Mouse (Mus musculus) embryonic facial prominence, embryonic 12.5 days (tissue): ENCODE results near the gene Ly9. TPM values are rescaled to one million over a fixed set of nuclear protein-coding genes. Genes with fewer than 3 reads are reported as not detected.

Experiments
- ATAC-seq: fragments of 200-750 bp; cut with Nextera tagmentation; 2 replicates; pipeline ENCODE4 v1.8.0; 2017; ENCODE audit not compliant: insufficient number of reproducible peaks, insufficient read depth, low FRiP score, low TSS enrichment
- H3K27ac ChIP-seq: fragments of 300-500 bp; sonication (generic); 2 replicates; pipeline ENCODE4 v1.5.1; 2016; ENCODE audit warnings: mild to moderate bottlenecking
- H3K27me3 ChIP-seq: fragments of 300-500 bp; sonication (generic); 2 replicates; pipeline ENCODE4 v1.6.1; 2016; ENCODE audit warnings: mild to moderate bottlenecking, moderate library complexity
- H3K36me3 ChIP-seq: fragments of 300-500 bp; sonication (generic); 2 replicates; pipeline ENCODE4 v1.6.1; 2016; ENCODE audit warnings: mild to moderate bottlenecking
- H3K4me1 ChIP-seq: fragments of 300-500 bp; sonication (generic); 2 replicates; pipeline ENCODE4 v1.6.1; 2016
- H3K4me2 ChIP-seq: fragments of 300-500 bp; sonication (generic); replicated peaks from 2 replicates; pipeline ENCODE4 v1.6.1; 2016; ENCODE audit warnings: mild to moderate bottlenecking, moderate library complexity
- H3K4me3 ChIP-seq: fragments of 300-500 bp; sonication (generic); 2 replicates; pipeline ENCODE4 v1.5.1; 2016; ENCODE audit warnings: mild to moderate bottlenecking
- H3K9ac ChIP-seq: fragments of 300-500 bp; sonication (generic); 2 replicates; pipeline ENCODE4 v1.6.1; 2016; ENCODE audit warnings: mild to moderate bottlenecking, moderate library complexity
- H3K9me3 ChIP-seq: fragments of 300-500 bp; sonication (generic); 2 replicates; pipeline ENCODE4 v1.6.1; 2016; ENCODE audit warnings: mild to moderate bottlenecking, moderate library complexity
- WGBS: fragments of 180-500 bp; shearing (Covaris S2); methylation state at CpG from one replicate; pipeline ENCODE4 v1.1.7; 2016; 5-methylcytosine and 5-hydroxymethylcytosine counted together
- polyA plus RNA-seq: library from polyadenylated mRNA; unstranded; fragments of >200 nt; fragmentation: Nextera tagmentation; extraction: Ambion mirVana; gene quantifications from 2 replicates; pipeline ENCODE4 v1.2.1, GENCODE M21; 2016

Gene Ly9
- polyA plus RNA-seq, 1 experiment from 2014 or later = 0.08 TPM

- Histone ChIP-seq H3K9me3 (no peaks in the 10 kb centered on the region), H3K27ac (no peak overlapping the region), H3K27me3 (no peaks in the 10 kb centered on the region), H3K4me2 (no peak overlapping the region), H3K4me1 (no peaks in the 10 kb centered on the region), H3K36me3 (no peaks in the 10 kb centered on the region), H3K9ac (no peak overlapping the region), H3K4me3 (no peak overlapping the region)
- ATAC-seq = no peak
- WGBS = 57% methylated on average over 2 of the region's 2 CpGs
These were observed 38.8 kb downstream of the Ly9 start for GRCm38 (mm10) chr1:171568436-171568835.

- ATAC-seq = no peak
- WGBS = 26% methylated on average over 8 of the region's 8 CpGs
- Histone ChIP-seq H3K4me1 (no peaks in the 10 kb centered on the region), H3K9me3 (no peaks in the 10 kb centered on the region), H3K4me3 (no peak overlapping the region), H3K9ac (no peak overlapping the region), H3K27ac (no peak overlapping the region), H3K36me3 (no peaks in the 10 kb centered on the region), H3K27me3 (no peaks in the 10 kb centered on the region), H3K4me2 (no peak overlapping the region)
These were observed 40.4 kb downstream of the Ly9 start for GRCm38 (mm10) chr1:171566777-171567176.

GRCm38 (mm10) chr1:171565888-171566287, 41.3 kb downstream of the Ly9 start:
- Histone ChIP-seq H3K27ac (no peak overlapping the region), H3K9ac (no peak overlapping the region), H3K4me2 (no peak overlapping the region), H3K4me1 (no peaks in the 10 kb centered on the region), H3K36me3 (no peaks in the 10 kb centered on the region), H3K27me3 (no peaks in the 10 kb centered on the region), H3K9me3 (no peaks in the 10 kb centered on the region), H3K4me3 (no peak overlapping the region)
- 73% methylated on average over 4 of the region's 4 CpGs for WGBS
- ATAC-seq = no peak

- Histone ChIP-seq H3K4me3 (no peak overlapping the region), H3K4me1 (no peaks in the 10 kb centered on the region), H3K36me3 (no peaks in the 10 kb centered on the region), H3K27me3 (no peaks in the 10 kb centered on the region), H3K9me3 (no peaks in the 10 kb centered on the region), H3K9ac (no peak overlapping the region), H3K4me2 (no peak overlapping the region), H3K27ac (no peak overlapping the region)
- no peak for ATAC-seq
- 55% methylated on average over 3 of the region's 3 CpGs for WGBS
These were observed 43.0 kb downstream of the Ly9 start for GRCm38 (mm10) chr1:171564247-171564646.

GRCm38 (mm10) chr1:171563042-171563441, 44.2 kb downstream of the Ly9 start:
- WGBS = 89% methylated on average over 2 of the region's 2 CpGs
- no peak overlapping the region for H3K4me2 ChIP-seq
- H3K9ac ChIP-seq = no peak overlapping the region
- no peaks in the 10 kb centered on the region for H3K4me1 ChIP-seq
- ATAC-seq = no peak
- no peaks in the 10 kb centered on the region for H3K27me3 ChIP-seq
- no peak overlapping the region for H3K4me3 ChIP-seq
- H3K27ac ChIP-seq = no peak overlapping the region
- no peaks in the 10 kb centered on the region for H3K36me3 ChIP-seq
- H3K9me3 ChIP-seq = no peaks in the 10 kb centered on the region

- H3K27ac ChIP-seq = no peak overlapping the region
- H3K4me2 ChIP-seq = no peak overlapping the region
- no peaks in the 10 kb centered on the region for H3K36me3 ChIP-seq
- H3K4me1 ChIP-seq = no peaks in the 10 kb centered on the region
- no peak overlapping the region for H3K4me3 ChIP-seq
- ATAC-seq = no peak
- no peaks in the 10 kb centered on the region for H3K9me3 ChIP-seq
- H3K9ac ChIP-seq = no peak overlapping the region
- WGBS = 61% methylated on average over 9 of the region's 11 CpGs
- no peaks in the 10 kb centered on the region for H3K27me3 ChIP-seq
These were observed 45.5 kb downstream of the Ly9 start for GRCm38 (mm10) chr1:171561639-171562225.

GRCm38 (mm10) chr1:171561200-171561599, 46.0 kb downstream of the Ly9 start:
- no peaks in the 10 kb centered on the region for H3K9me3 ChIP-seq
- no peak overlapping the region for H3K27ac ChIP-seq
- no peak overlapping the region for H3K4me3 ChIP-seq
- WGBS = 80% methylated on average over 1 of the region's 1 CpGs
- H3K36me3 ChIP-seq = no peaks in the 10 kb centered on the region
- ATAC-seq = no peak
- no peaks in the 10 kb centered on the region for H3K4me1 ChIP-seq
- no peak overlapping the region for H3K9ac ChIP-seq
- H3K27me3 ChIP-seq = no peaks in the 10 kb centered on the region
- H3K4me2 ChIP-seq = no peak overlapping the region

GRCm38 (mm10) chr1:171560262-171560661, 46.9 kb downstream of the Ly9 start:
- ATAC-seq = no peak
- H3K27me3 ChIP-seq = no peaks in the 10 kb centered on the region
- no peak overlapping the region for H3K27ac ChIP-seq
- H3K4me1 ChIP-seq = no peaks in the 10 kb centered on the region
- H3K4me2 ChIP-seq = no peak overlapping the region
- H3K36me3 ChIP-seq = no peaks in the 10 kb centered on the region
- no peaks in the 10 kb centered on the region for H3K9me3 ChIP-seq
- no peak overlapping the region for H3K4me3 ChIP-seq
- H3K9ac ChIP-seq = no peak overlapping the region
- 68% methylated on average over 2 of the region's 2 CpGs for WGBS

GRCm38 (mm10) chr1:171558898-171559297, 48.3 kb downstream of the Ly9 start, which contains the start of gene Cd244a:
Gene Cd244a, plus strand, starts transcription at chr1:171559193.
- Histone ChIP-seq H3K27ac (no peak within 1 kb of the TSS), H3K4me1 (no peaks in the 10 kb centered on the region), H3K4me3 (no peak within 1 kb of the TSS), H3K27me3 (no peaks in the 10 kb centered on the region), H3K9ac (no peak within 1 kb of the TSS), H3K4me2 (no peak within 1 kb of the TSS), H3K36me3 (no peaks in the 10 kb centered on the region), H3K9me3 (no peaks in the 10 kb centered on the region)
- WGBS = 85% methylated on average over 4 of the region's 4 CpGs
- ATAC-seq = no peak

GRCm38 (mm10) chr1:171558407-171558806, 48.8 kb downstream of the Ly9 start:
- Histone ChIP-seq H3K36me3 (no peaks in the 10 kb centered on the region), H3K27ac (no peak overlapping the region), H3K4me1 (no peaks in the 10 kb centered on the region), H3K9ac (no peak overlapping the region), H3K4me2 (no peak overlapping the region), H3K9me3 (no peaks in the 10 kb centered on the region), H3K27me3 (no peaks in the 10 kb centered on the region), H3K4me3 (no peak overlapping the region)
- 75% methylated on average over 6 of the region's 6 CpGs for whole genome bisulfite sequencing
- ATAC-seq = no peak

GRCm38 (mm10) chr1:171556366-171556765, 50.8 kb downstream of the Ly9 start:
- H3K9ac ChIP-seq = no peak overlapping the region
- H3K9me3 ChIP-seq = no peaks in the 10 kb centered on the region
- no peak overlapping the region for H3K27ac ChIP-seq
- H3K4me2 ChIP-seq = no peak overlapping the region
- ATAC-seq = no peak
- H3K27me3 ChIP-seq = no peaks in the 10 kb centered on the region
- no peaks in the 10 kb centered on the region for H3K36me3 ChIP-seq
- no peaks in the 10 kb centered on the region for H3K4me1 ChIP-seq
- 82% methylated on average over 2 of the region's 2 CpGs for WGBS
- H3K4me3 ChIP-seq = no peak overlapping the region

GRCm38 (mm10) chr1:171553359-171554341, 53.6 kb downstream of the Ly9 start:
- no peaks in the 10 kb centered on the region for H3K27me3 ChIP-seq
- H3K36me3 ChIP-seq = no peaks in the 10 kb centered on the region
- no peaks in the 10 kb centered on the region for H3K9me3 ChIP-seq
- no peak overlapping the region for H3K4me2 ChIP-seq
- ATAC-seq = no peak
- no peak overlapping the region for H3K9ac ChIP-seq
- 85% methylated on average over 11 of the region's 11 CpGs for WGBS
- H3K4me3 ChIP-seq = no peak overlapping the region
- no peak overlapping the region for H3K27ac ChIP-seq
- no peaks in the 10 kb centered on the region for H3K4me1 ChIP-seq
